Mouse (Mus musculus): Measurements from ENCODE around the gene Rfx3.

The Rfx3 gene

GRCm38 (mm10) chr19:27718931-27719330 lies 292.0 kb downstream of the Rfx3 start:
- no peak for DNase-seq (ENCODE audit: low spot score)

- DNase-seq (ENCODE audit: low spot score), result no peak
Observed at GRCm38 (mm10) chr19:27716274-27716673, 294.7 kb downstream of the Rfx3 start.

Data from layer of hippocampus, adult 11-12 months (tissue).